Mouse (Mus musculus): ENCODE results near the gene Trp53bp1. TPM values are rescaled to one million over a fixed set of nuclear protein-coding genes. Genes with fewer than 3 reads are reported as not detected.
A peak's percentile ranks its signal among the peaks of the same experiment; 100 is the strongest.

Trp53bp1 gene
- total RNA-seq, 2 experiments from 2014 or later, result 17.3 to 22.7 TPM

GRCm38 (mm10) chr2:121268446-121268845 lies 2.8 kb downstream of the Trp53bp1 start:
- DNase-seq (ENCODE audit: low spot score), result no peak

GRCm38 (mm10) chr2:121249758-121250157 lies 21.4 kb downstream of the Trp53bp1 start:
- no peak for DNase-seq (ENCODE audit: low spot score)

- DNase-seq (ENCODE audit: low spot score), result no peak
Observed at GRCm38 (mm10) chr2:121244099-121244498, 27.1 kb downstream of the Trp53bp1 start.

GRCm38 (mm10) chr2:121239426-121239825 lies 31.8 kb downstream of the Trp53bp1 start:
- no peak for DNase-seq (ENCODE audit: low spot score)

- no peak for DNase-seq (ENCODE audit: low spot score)
Observed at GRCm38 (mm10) chr2:121235460-121236072, 35.6 kb downstream of the Trp53bp1 start.

GRCm38 (mm10) chr2:121228135-121228534 lies 43.1 kb downstream of the Trp53bp1 start:
- no peak for DNase-seq (ENCODE audit: low spot score)

- no peak for DNase-seq (ENCODE audit: low spot score)
Observed at GRCm38 (mm10) chr2:121223010-121223409, 48.2 kb downstream of the Trp53bp1 start.

- DNase-seq (ENCODE audit: low spot score), result peak; percentile 4
Observed at GRCm38 (mm10) chr2:121219994-121220393, 51.2 kb downstream of the Trp53bp1 start.

GRCm38 (mm10) chr2:121219177-121219576 lies 52.0 kb downstream of the Trp53bp1 start:
- no peak for DNase-seq (ENCODE audit: low spot score)

- DNase-seq (ENCODE audit: low spot score), result no peak
Observed at GRCm38 (mm10) chr2:121214491-121214890, 56.7 kb downstream of the Trp53bp1 start.

GRCm38 (mm10) chr2:121206541-121206940 lies 64.7 kb downstream of the Trp53bp1 start:
- no peak for DNase-seq (ENCODE audit: low spot score)

- DNase-seq (ENCODE audit: low spot score), result no peak
Observed at GRCm38 (mm10) chr2:121204276-121204675, 66.9 kb downstream of the Trp53bp1 start.

GRCm38 (mm10) chr2:121195466-121195865 lies 75.7 kb downstream of the Trp53bp1 start:
- DNase-seq (ENCODE audit: low spot score), result no peak

GRCm38 (mm10) chr2:121188530-121188929 lies 82.7 kb downstream of the Trp53bp1 start:
- DNase-seq (ENCODE audit: low spot score), result no peak

- no peak for DNase-seq (ENCODE audit: low spot score)
Observed at GRCm38 (mm10) chr2:121184142-121184541, 87.1 kb downstream of the Trp53bp1 start.

- DNase-seq (ENCODE audit: low spot score), result no peak
Observed at GRCm38 (mm10) chr2:121183431-121183830, 87.8 kb downstream of the Trp53bp1 start.

- no peak for DNase-seq (ENCODE audit: low spot score)
Observed at GRCm38 (mm10) chr2:121178828-121179479, 92.3 kb downstream of the Trp53bp1 start.

- peak; percentile 84 for DNase-seq (ENCODE audit: low spot score)
Observed at GRCm38 (mm10) chr2:121170980-121171742, 100.0 kb downstream of the Trp53bp1 start, which contains the start of gene Zscan29. Gene Zscan29, minus strand, starts transcription at chr2:121171125.

GRCm38 (mm10) chr2:121170481-121170971 lies 100.7 kb downstream of the Trp53bp1 start, which contains the start of gene Tubgcp4:
Gene Tubgcp4, plus strand, starts transcription at chr2:121170654.
- peak; percentile 28 for DNase-seq (ENCODE audit: low spot score)

- peak; percentile 26 for DNase-seq (ENCODE audit: low spot score)
Observed at GRCm38 (mm10) chr2:121169902-121170301, 101.3 kb downstream of the Trp53bp1 start.

GRCm38 (mm10) chr2:121169173-121169572 lies 102.0 kb downstream of the Trp53bp1 start:
- no peak for DNase-seq (ENCODE audit: low spot score)

GRCm38 (mm10) chr2:121153100-121153499 lies 118.1 kb downstream of the Trp53bp1 start:
- no peak for DNase-seq (ENCODE audit: low spot score)

All from gastrocnemius, adult 18-20 months (tissue).